ENCODE assay signal across 26 mouse cellular contexts in genomic region chr1:164890366-164890765, GRCm38 (mm10). TPM values are rescaled to one million over a fixed set of nuclear protein-coding genes. Genes with fewer than 3 reads are reported as not detected.
DNase-seq lines count a peak whose midpoint lies in the region; ATAC-seq and TF ChIP-seq lines count a peak whose summit lies in the region.
"Had no signal": no experiment of that assay in that cellular context is flagged by ENCODE, and none has a peak within 500 bp of the region (broad histone marks: within the 10 kb centered on the region; RNA-seq: fewer than 3 reads in every experiment).

No protein-coding gene starts in this region.

- ATAC-seq in kidney, embryonic 14.5 days (ENCODE audit: low FRiP score, low TSS enrichment): no peak
- ATAC-seq in liver, embryonic 11.5 days (replicated peaks; ENCODE audit: low FRiP score): no peak
- ATAC-seq: forebrain, embryonic 14.5 days had no signal

- no peak for TF ChIP-seq CTCF in liver, adult 2 months (IDR thresholded peaks at IDR 0.05; ENCODE audit: low read depth, low read length)

- H3K27ac ChIP-seq in kidney, embryonic 14.5 days (ENCODE audit: low read depth, low read length): no peak overlapping the region
- no peak overlapping the region for H3K27ac ChIP-seq in liver, adult 2 months (replicated peaks; ENCODE audit: insufficient read depth, low read depth, low read length)
- no peak overlapping the region for H3K27ac ChIP-seq in liver, embryonic 11.5 days (ENCODE audit: low read depth, low read length)
- H3K27ac ChIP-seq: embryonic facial prominence, embryonic 10.5 days; heart, adult 2 months; hindbrain, embryonic 15.5 days had no signal

- no peaks in the 10 kb centered on the region for H3K27me3 ChIP-seq in kidney, embryonic 14.5 days (ENCODE audit: control insufficient read depth, insufficient read depth, low read length)
- no peaks in the 10 kb centered on the region for H3K27me3 ChIP-seq in liver, adult 2 months (ENCODE audit: control insufficient read depth, insufficient read depth, low read length)
- no peaks in the 10 kb centered on the region for H3K27me3 ChIP-seq in liver, embryonic 11.5 days (replicated peaks; ENCODE audit: control insufficient read depth, insufficient read depth, low read length)
- H3K27me3 ChIP-seq: heart, embryonic 12.5 days; hindbrain, embryonic 15.5 days had no signal

- 83% methylated on average over 4 of the region's 4 CpGs for WGBS in kidney, embryonic 14.5 days
- 69% methylated on average over 4 of the region's 4 CpGs for WGBS in liver, adult 2 months
- 77% methylated on average over 4 of the region's 4 CpGs for WGBS in liver, embryonic 11.5 days

- H3K36me3 ChIP-seq in kidney, embryonic 14.5 days (ENCODE audit: control insufficient read depth, insufficient read depth, low read length): no peaks in the 10 kb centered on the region
- no peaks in the 10 kb centered on the region for H3K36me3 ChIP-seq in liver, adult 2 months (ENCODE audit: control insufficient read depth, insufficient read depth, low read length)
- no peaks in the 10 kb centered on the region for H3K36me3 ChIP-seq in liver, embryonic 11.5 days (ENCODE audit: control insufficient read depth, insufficient read depth, low read length)
- H3K36me3 ChIP-seq: embryonic facial prominence, embryonic 10.5 days; heart, embryonic 12.5 days; hindbrain, embryonic 15.5 days had no signal

- no peak for TF ChIP-seq POLR2A in liver, adult 2 months (IDR thresholded peaks at IDR 0.05; ENCODE audit: extremely low read depth, insufficient read depth, low read length)

- no peaks in the 10 kb centered on the region for H3K79me2 ChIP-seq in liver, adult 2 months (ENCODE audit: control insufficient read depth, insufficient read depth, low read length)

- H3K4me1 ChIP-seq in kidney, embryonic 14.5 days (ENCODE audit: control insufficient read depth, insufficient read depth, low read length): no peaks in the 10 kb centered on the region
- H3K4me1 ChIP-seq in liver, adult 2 months (ENCODE audit: control insufficient read depth, insufficient read depth, low read length): no peaks in the 10 kb centered on the region
- no peaks in the 10 kb centered on the region; the same call in 1 of the 2 replicates for H3K4me1 ChIP-seq in liver, embryonic 11.5 days (replicated peaks; ENCODE audit: control insufficient read depth, insufficient read depth, low read length)
- H3K4me1 ChIP-seq: embryonic facial prominence, embryonic 10.5 days; hindbrain, embryonic 15.5 days had no signal

- no peak overlapping the region for H3K9ac ChIP-seq in kidney, embryonic 14.5 days (ENCODE audit: low read depth, low read length)
- no peak overlapping the region for H3K9ac ChIP-seq in liver, adult 2 months (ENCODE audit: low read depth, low read length)
- H3K9ac ChIP-seq in liver, embryonic 11.5 days (ENCODE audit: low read depth, low read length): no peak overlapping the region
- H3K9ac ChIP-seq: heart, embryonic 12.5 days; hindbrain, embryonic 15.5 days had no signal

- H3K4me2 ChIP-seq in kidney, embryonic 14.5 days (replicated peaks; ENCODE audit: low read depth, low read length): no peak overlapping the region
- no peak overlapping the region for H3K4me2 ChIP-seq in liver, embryonic 11.5 days
- H3K4me2 ChIP-seq: heart, embryonic 12.5 days; hindbrain, embryonic 15.5 days had no signal

- H3K9me3 ChIP-seq in kidney, embryonic 14.5 days (ENCODE audit: control insufficient read depth, low read length): no peaks in the 10 kb centered on the region
- H3K9me3 ChIP-seq in liver, embryonic 11.5 days (ENCODE audit: control insufficient read depth, low read length): no peaks in the 10 kb centered on the region
- H3K9me3 ChIP-seq: embryonic facial prominence, embryonic 10.5 days; heart, embryonic 12.5 days; hindbrain, embryonic 15.5 days had no signal

- peak; percentile 64 for DNase-seq in kidney, adult 11 months
- DNase-seq in liver, adult 2 months (ENCODE audit: extremely low read depth, low read depth, low spot score): peak; percentile 23
- no peak for DNase-seq in liver, embryonic 11.5 days (ENCODE audit: low spot score)
- DNase-seq in kidney, adult 9 months: peak; percentile 74
- peak; percentile 67 to 75 for DNase-seq in kidney, postnatal 36 days
- no peak for DNase-seq in embryo, embryonic 11 days
- no peak for DNase-seq in thymus, adult 18-20 months
- DNase-seq: adrenal gland, postnatal 10 days; cerebellum, adult 11-12 months; cerebellum, adult 9-10 months; cerebellum, postnatal 25 days; gastrocnemius, postnatal 36 days; heart, adult 2 months; heart, postnatal 36 days had no signal

- no peak overlapping the region for H3K4me3 ChIP-seq in kidney, embryonic 14.5 days (ENCODE audit: low read length)
- no peak overlapping the region for H3K4me3 ChIP-seq in liver, adult 2 months (ENCODE audit: insufficient read depth, low read depth, low read length)
- no peak overlapping the region for H3K4me3 ChIP-seq in liver, embryonic 11.5 days (ENCODE audit: low read depth, low read length)
- H3K4me3 ChIP-seq: embryonic facial prominence, embryonic 10.5 days; heart, adult 2 months; heart, embryonic 12.5 days; hindbrain, embryonic 15.5 days had no signal

RNA-seq across cellular contexts. Expression of gene Xcl1, which starts 45.0 kb away (rescaled TPM):
- not detected in 2 replicates for polyA plus RNA-seq in kidney, embryonic 14.5 days (2014; fragmentation: Nextera tagmentation; extraction: Ambion mirVana)
- 0.34 and 0.65 TPM in 2 replicates for total RNA-seq in liver, adult 2 months (2014; rRNA removed)
- 0.30 and 0.89 TPM in 2 replicates for polyA plus RNA-seq in liver, adult 2 months (2012; rRNA removed)
- polyA plus RNA-seq in liver, embryonic 11.5 days (2014; fragmentation: Nextera tagmentation; extraction: Ambion mirVana): not detected in 2 replicates
- total RNA-seq: adrenal gland, postnatal 10 days; ES-E14; gastrocnemius, adult 8-10 months; gastrocnemius, postnatal 36 days; heart, adult 2 months; heart, postnatal 36 days had no signal
- polyA plus RNA-seq: brain, embryonic 14.5 days; cortical plate, adult 2 months; embryonic facial prominence, embryonic 10.5 days; embryonic facial prominence, embryonic 14.5 days; forebrain, embryonic 14.5 days; heart, embryonic 12.5 days; heart, postnatal 0 days; hindbrain, embryonic 11.5 days; hindbrain, embryonic 15.5 days had no signal

Comparison
In these comparisons a context has a peak if more than half of its experiments do, and no peak if none do; other contexts are left out.
1. DNase-seq: peak in kidney, adult 11 months (single experiment), liver, adult 2 months (single experiment), kidney, adult 9 months (single experiment) and kidney, postnatal 36 days (2 of 2); none in liver, embryonic 11.5 days (single experiment), embryo, embryonic 11 days (single experiment) and thymus, adult 18-20 months (0 of 2).